Mouse (Mus musculus): ENCODE results near the gene Peak1. TPM values are rescaled to one million over a fixed set of nuclear protein-coding genes. Genes with fewer than 3 reads are reported as not detected.

Gene Peak1
- polyA plus RNA-seq, 1 experiment from 2014 or later = 17.5 TPM

DNA sequence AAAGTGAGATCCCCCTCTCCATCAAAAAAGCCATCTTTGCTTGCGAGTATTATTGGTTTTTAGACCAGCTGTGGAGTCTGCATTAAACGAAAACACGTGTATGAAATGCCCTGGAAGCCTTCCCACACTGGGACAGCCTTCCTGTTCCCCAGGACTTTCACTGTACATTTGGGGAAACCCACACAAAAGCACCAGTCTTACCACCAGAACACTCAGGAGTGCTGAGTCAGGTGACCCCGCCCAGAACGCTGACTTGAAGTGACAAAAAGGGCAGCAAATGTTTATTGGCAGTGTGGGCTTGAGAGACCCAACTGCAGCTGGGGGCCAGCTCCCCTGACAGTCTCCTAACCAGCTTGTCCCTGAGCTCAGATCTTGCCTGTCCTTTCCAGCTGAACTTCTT, 251.7 kb downstream of the Peak1 start:
- H3K4me1 ChIP-seq = peaks cover 4% of the 10 kb centered on the region
- WGBS = 48% methylated on average over 5 of the region's 5 CpGs
- H3K36me3 ChIP-seq = no peaks in the 10 kb centered on the region
- H3K9ac ChIP-seq = no peak overlapping the region
- no peak overlapping the region for H3K27ac ChIP-seq
- no peak for ATAC-seq (replicated peaks; ENCODE audit: low FRiP score)
- H3K4me3 ChIP-seq (replicated peaks) = no peak overlapping the region
- no peaks in the 10 kb centered on the region for H3K27me3 ChIP-seq
- H3K9me3 ChIP-seq (replicated peaks) = no peaks in the 10 kb centered on the region
- H3K4me2 ChIP-seq = no peak overlapping the region

DNA sequence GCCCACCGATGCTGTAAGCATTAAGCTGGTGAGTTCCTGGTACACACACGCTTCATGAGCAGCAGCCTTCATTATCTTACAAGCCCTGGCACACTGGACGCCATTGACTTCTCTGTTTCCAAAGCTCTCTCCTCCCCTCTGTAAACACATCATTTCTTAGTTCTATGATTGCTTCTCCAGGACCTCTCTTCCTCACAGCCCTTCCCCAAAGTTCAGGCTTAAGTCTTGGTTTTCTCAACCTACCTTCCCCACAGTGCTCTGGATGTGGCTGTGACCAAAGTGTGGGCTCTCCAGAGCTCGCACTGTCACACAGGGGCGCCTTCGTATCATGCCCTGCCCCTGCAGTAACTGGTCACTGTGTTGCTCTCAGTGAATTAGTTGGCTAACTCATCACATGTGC, 252.5 kb downstream of the Peak1 start, which contains the start of gene Tspan3:
TSS of gene Tspan3 (minus strand) at position 101 of the 400 bp plus-strand sequence.
- H3K9me3 ChIP-seq (replicated peaks) = no peaks in the 10 kb centered on the region
- H3K4me3 ChIP-seq (replicated peaks) = no peak within 1 kb of the TSS
- no peak within 1 kb of the TSS for H3K9ac ChIP-seq
- H3K27ac ChIP-seq = no peak within 1 kb of the TSS
- no peaks in the 10 kb centered on the region for H3K36me3 ChIP-seq
- no peaks in the 10 kb centered on the region for H3K27me3 ChIP-seq
- WGBS = 90% methylated on average over 6 of the region's 6 CpGs
- no peak within 1 kb of the TSS for H3K4me2 ChIP-seq
- ATAC-seq (replicated peaks; ENCODE audit: low FRiP score) = no peak
- peaks cover 7% of the 10 kb centered on the region for H3K4me1 ChIP-seq

DNA sequence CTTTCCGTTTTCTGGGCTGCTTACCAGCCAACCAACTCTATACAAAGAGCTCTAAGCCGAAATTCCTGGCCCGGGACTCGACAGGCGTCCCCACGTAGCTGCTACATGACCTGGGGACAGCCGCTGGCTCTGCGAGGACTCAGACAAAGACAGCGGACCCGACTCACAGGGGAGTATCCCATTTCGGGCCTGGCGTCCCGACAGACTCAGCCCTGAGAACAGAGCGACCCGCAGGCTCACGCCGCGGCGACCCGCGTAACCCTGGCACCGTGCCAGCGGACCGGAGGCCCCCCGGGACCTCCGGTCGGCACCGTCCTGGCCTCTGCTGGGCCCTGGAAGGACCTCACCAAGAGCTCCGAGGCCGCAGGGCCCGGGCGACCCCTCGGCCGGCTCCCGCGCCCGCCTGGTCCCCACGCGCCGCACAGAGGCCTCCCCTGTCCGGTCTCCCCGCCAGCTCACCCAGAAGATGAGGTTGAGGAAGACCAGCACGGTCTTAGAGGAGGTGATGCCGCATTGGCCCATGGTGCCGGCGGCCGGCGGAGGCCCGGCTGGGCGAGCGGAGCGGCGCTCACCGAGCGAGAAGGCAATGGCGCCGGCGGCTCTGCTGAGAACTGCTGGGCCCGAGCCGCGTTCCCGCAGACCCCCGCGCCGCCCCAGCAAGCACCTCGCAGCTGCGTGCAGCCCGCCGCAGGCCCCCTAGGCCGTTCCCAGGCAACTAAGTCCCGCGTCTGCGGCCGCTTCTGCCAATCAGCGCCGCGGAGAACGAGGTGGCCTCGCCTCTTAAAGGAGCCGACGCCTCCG, 257.3 kb downstream of the Peak1 start:
- H3K4me1 ChIP-seq = peaks cover 28% of the 10 kb centered on the region
- no peaks in the 10 kb centered on the region for H3K36me3 ChIP-seq
- H3K27me3 ChIP-seq = no peaks in the 10 kb centered on the region
- H3K9me3 ChIP-seq (replicated peaks) = no peaks in the 10 kb centered on the region
- H3K27ac ChIP-seq = peak overlapping the region; percentile 95
- WGBS = under 1% methylated on average over 81 of the region's 82 CpGs
- H3K4me3 ChIP-seq (replicated peaks) = peak overlapping the region; percentile 99
- H3K9ac ChIP-seq = peak overlapping the region; percentile 98
- peak; percentile 97 for ATAC-seq (replicated peaks; ENCODE audit: low FRiP score)
- peak overlapping the region; percentile 57 for H3K4me2 ChIP-seq

DNA sequence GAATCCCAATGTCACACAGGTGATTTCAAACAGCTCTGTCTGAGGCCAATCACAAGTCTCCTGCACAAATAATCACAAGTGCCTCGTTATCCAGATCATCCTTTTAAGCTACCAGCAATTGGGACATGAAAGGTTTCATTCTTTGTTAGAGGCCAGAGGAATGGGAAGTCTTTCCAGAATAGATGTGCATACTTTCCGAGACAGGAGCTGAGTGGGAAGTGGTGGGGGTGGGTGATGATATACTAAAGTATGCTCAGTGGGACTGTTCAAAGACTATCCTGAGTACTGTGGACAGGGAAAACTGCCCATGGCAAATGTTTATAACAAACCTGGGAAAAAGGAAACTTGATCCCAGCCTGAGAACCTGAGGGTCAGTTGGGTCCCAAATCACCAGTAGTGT, 258.4 kb downstream of the Peak1 start:
- ATAC-seq (replicated peaks; ENCODE audit: low FRiP score) = no peak
- H3K27me3 ChIP-seq = no peaks in the 10 kb centered on the region
- H3K27ac ChIP-seq = no peak overlapping the region; the same call in 1 of the 2 replicates
- no peaks in the 10 kb centered on the region for H3K36me3 ChIP-seq
- WGBS = 5% methylated on average over 2 of the region's 2 CpGs
- peak overlapping the region; percentile 99 for H3K4me3 ChIP-seq (replicated peaks)
- peak overlapping the region; percentile 57 for H3K4me2 ChIP-seq
- H3K9ac ChIP-seq = 0 out of 2 replicates have a peak overlapping the region, but pooled peaks have one; percentile 15
- no peaks in the 10 kb centered on the region for H3K9me3 ChIP-seq (replicated peaks)
- peaks cover 31% of the 10 kb centered on the region for H3K4me1 ChIP-seq

DNA sequence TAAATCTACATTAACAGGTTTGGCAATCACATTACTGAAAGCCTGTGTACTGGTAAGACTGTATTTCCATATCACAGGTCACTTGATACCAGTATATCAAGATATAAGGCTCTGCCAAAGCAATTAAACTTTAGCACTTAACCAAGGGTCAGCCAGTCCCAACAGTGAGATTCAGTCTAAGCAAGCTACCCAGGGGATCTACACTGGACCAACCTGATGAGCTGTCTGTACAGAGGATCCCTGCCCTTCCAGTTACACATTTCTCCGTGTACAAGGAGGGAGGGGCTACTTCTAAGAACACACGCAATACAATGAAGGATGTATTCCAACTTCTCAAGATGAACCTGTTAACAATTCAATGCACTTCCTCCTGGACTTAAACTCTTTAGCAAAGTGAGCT, 259.8 kb downstream of the Peak1 start:
- WGBS = 57% methylated on average over 2 of the region's 2 CpGs
- Histone ChIP-seq H3K4me1 (peaks cover 36% of the 10 kb centered on the region), H3K9ac (no peak overlapping the region), H3K27me3 (no peaks in the 10 kb centered on the region), H3K4me2 (peak overlapping the region; percentile 19; the same call in 1 of the 2 replicates), H3K9me3 (replicated peaks) (no peaks in the 10 kb centered on the region), H3K36me3 (no peaks in the 10 kb centered on the region), H3K27ac (no peak overlapping the region), H3K4me3 (replicated peaks) (no peak overlapping the region)
- no peak for ATAC-seq (replicated peaks; ENCODE audit: low FRiP score)

DNA sequence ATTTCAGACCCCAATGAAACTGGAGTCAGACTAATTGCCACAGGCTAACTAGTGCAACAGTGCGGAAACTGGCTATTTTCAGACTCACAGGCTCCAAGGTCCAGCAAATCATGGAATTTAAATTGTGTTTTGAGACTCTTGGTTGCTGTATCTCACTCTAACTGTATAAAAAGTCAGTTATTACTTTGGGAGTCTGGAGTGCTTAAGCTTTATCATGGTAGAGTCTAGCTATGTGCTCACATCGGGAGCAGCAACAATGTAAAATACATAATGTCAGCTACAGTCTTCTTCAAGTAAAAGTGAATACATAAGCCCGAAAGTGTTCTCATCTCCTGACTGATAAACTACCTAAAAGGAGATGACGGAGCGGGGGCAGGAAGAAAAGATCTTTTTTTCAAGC, 263.3 kb downstream of the Peak1 start:
- 85% methylated on average over 5 of the region's 5 CpGs for WGBS
- Histone ChIP-seq H3K27ac (no peak overlapping the region), H3K9me3 (replicated peaks) (no peaks in the 10 kb centered on the region), H3K4me1 (peaks cover 40% of the 10 kb centered on the region), H3K36me3 (peaks cover 10% of the 10 kb centered on the region; the same call in 1 of the 2 replicates), H3K9ac (no peak overlapping the region), H3K4me3 (replicated peaks) (no peak overlapping the region), H3K27me3 (no peaks in the 10 kb centered on the region), H3K4me2 (no peak overlapping the region)
- no peak for ATAC-seq (replicated peaks; ENCODE audit: low FRiP score)

DNA sequence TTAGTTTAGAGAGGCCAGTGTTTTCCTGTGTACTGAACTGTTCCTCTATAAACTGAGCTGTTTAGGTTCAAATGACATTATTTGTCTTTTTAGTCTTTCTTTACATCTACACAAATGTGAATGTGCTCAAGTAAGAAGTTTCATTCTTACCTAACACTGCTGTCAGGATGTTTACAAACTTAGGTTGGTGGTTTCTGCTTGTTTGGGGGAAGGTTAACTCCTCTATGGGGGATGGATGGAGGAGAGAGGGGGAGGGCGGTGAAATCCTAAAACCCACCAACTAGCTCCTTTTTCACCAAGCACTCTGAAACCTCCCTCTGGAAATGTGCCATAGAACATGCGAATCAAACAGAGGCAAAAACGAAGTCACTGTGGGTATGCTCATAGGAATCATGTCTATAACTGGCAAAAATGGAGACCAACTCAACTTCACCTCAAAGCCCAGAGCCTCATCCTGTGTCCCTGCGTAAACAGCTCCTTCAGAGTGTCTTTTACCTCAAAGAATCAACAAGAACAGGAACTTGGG, 265.3 kb downstream of the Peak1 start:
- Histone ChIP-seq H3K4me2 (no peak overlapping the region), H3K9me3 (replicated peaks) (no peaks in the 10 kb centered on the region), H3K4me1 (peaks cover 30% of the 10 kb centered on the region), H3K27ac (peak overlapping the region; percentile 28), H3K9ac (no peak overlapping the region), H3K27me3 (no peaks in the 10 kb centered on the region), H3K36me3 (peaks cover 12% of the 10 kb centered on the region), H3K4me3 (replicated peaks) (no peak overlapping the region)
- no peak for ATAC-seq (replicated peaks; ENCODE audit: low FRiP score)
- WGBS = 73% methylated on average over 4 of the region's 4 CpGs

DNA sequence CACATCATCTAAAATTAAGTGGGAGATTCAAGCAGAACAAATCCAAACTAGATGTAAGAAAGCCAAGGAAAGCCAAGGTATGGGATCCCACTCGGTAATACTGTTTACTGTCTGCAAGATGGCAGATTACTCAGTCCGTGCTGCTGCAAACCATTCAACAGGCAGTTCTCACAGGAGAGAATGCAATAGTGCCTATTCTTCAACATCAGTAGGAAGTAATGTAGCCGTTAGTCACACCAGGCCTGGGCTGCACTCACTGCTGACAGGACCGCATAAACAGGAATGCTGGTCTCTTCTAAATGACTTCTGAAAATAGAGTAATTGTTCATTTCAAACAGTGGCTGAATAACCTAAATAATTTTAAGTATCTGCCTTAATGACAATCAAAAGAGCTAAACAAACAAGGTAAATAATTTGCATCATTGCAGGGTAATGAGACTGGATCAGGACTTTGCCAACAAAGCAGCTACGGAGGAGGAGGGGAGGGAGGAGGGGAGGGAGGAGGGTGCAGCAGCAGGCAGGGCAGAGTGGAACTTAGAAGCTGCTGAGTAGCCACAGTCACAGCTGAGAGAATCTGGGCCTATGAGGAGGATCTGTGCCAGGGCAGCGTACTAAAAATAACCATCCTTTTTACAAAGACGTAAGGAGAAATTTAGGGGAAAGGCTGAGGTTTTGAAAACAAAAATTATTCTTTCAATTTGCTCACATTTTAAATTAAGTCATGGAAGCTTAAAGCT, 266.0 kb downstream of the Peak1 start:
- ATAC-seq (replicated peaks; ENCODE audit: low FRiP score) = 0 out of 2 replicates have a peak, but pooled peaks have one; percentile 67
- Histone ChIP-seq H3K36me3 (peaks cover 18% of the 10 kb centered on the region), H3K4me1 (peaks cover 30% of the 10 kb centered on the region), H3K9ac (no peak overlapping the region), H3K4me3 (replicated peaks) (no peak overlapping the region), H3K9me3 (replicated peaks) (no peaks in the 10 kb centered on the region), H3K4me2 (no peak overlapping the region), H3K27ac (peak overlapping the region; percentile 60), H3K27me3 (no peaks in the 10 kb centered on the region)
- 43% methylated on average over 7 of the region's 7 CpGs for WGBS

Small RNA genes within 50 kb of the gene (microRNA-seq; reads per million reads assigned to microRNA genes)
- gene Gm24270 = not detected

Other genes starting within 250 kb of the Peak1 start
- gene Hmg20a, start 542 bp upstream of the Peak1 start, polyA plus RNA-seq (2015; fragmentation: Nextera tagmentation; extraction: Ambion mirVana) = 58.0 and 64.0 TPM in 2 replicates